Mouse (Mus musculus): ENCODE data around the gene Tinf2.

Gene Tinf2

DNA sequence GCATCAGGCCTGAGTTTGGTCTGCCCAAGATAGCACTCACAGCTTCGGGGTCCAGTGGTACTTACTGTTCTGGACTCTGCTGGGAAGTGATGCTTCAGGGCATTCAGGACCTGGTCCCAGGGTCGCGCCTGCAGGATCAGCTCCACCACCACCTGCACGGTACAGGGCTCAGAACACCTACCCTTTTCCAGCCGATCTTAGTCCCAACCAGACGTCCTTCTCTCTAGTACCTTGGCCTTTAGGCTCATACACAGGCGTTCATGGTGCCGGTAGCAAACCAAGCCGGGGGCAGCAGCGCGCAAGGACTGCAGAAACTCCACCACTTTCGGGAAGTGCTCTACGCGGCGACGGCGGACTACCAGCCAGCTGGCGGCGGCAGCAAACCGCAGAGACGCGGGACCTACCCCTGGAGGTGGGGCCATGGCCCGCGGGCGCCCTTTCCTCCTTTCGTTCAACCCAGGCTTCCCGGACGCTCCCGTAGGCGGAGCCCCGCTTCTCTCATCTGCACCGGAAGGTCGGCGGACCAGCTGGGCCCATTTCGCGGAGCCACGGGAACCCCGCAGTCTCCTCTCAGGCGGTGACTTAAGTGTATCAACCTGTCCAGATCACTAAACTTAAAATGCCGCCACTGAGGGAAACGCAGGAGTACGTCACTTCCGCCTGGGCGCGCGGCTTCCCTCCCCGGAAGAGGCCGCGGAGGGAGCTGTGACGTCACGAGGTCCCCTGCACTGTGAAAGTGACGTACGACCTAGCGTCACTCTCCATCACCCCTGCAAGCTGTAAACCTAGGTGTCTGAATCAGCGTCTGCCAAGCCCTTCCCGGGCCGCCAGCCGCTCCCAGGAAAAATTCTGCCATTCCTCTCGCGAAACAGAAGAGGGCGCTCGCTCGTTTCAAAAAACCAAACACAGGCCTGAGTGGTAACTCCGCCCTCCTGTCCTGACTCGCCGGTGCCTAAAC is at the start of gene Tinf2:
Gene Tinf2 (minus strand): TSS at position 661 of the 958 bp plus-strand sequence.
- DNase-seq (ENCODE audit: low read depth, low spot score), result peak; percentile 100

- peak; percentile 71 for DNase-seq (ENCODE audit: low read depth, low spot score)
Measured at GRCm38 (mm10) chr14:55730531-55731032, 49.0 kb upstream of the Tinf2 start.

- no peak for DNase-seq (ENCODE audit: low read depth, low spot score)
Measured at GRCm38 (mm10) chr14:55730116-55730515, 48.5 kb upstream of the Tinf2 start.

- no peak for DNase-seq (ENCODE audit: low read depth, low spot score)
Measured at GRCm38 (mm10) chr14:55727889-55728685, 46.5 kb upstream of the Tinf2 start.

DNA sequence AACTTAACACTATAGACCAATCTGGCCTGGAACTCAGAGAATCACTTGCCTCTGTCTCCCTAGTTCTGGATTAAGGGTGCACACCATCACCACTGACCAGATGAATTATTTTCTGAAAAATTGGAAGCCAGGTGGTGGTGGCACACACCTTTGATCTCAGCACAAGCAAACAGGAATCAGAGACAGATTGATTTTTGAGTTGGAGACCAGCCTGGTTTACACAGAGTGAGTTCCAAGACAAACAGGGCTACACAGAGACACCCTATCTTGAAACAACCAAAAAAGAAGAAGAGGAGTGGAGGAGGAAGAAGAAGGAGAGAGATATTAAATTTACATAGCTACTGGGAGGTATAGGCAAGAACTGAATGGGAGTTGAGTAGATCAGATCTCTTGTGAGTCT is 44.6 kb upstream of the Tinf2 start:
- DNase-seq (ENCODE audit: low read depth, low spot score), result no peak

DNA sequence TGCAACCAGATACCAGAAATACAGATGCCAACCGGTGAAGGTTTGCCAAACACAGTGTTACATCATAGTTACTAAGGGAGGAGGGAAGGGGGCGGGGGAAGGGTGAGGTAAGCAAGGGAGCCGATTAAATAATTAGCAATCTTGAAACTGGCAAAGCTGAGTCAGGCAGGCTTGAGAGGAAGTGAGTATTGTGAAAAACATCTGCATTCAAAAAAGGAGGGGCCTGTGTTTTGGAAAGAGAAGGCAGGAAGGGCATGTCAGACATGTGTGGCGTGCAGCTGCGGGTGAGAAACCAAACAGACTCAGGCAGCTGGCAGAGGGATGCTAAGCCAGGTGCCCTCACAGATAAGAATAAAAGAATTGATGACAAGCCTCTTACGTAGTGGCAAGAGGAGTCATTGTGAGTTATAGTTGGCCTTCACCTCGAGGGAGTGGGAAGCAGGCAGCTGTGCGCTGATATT is 42.8 kb upstream of the Tinf2 start:
- no peak for DNase-seq (ENCODE audit: low read depth, low spot score)

DNA sequence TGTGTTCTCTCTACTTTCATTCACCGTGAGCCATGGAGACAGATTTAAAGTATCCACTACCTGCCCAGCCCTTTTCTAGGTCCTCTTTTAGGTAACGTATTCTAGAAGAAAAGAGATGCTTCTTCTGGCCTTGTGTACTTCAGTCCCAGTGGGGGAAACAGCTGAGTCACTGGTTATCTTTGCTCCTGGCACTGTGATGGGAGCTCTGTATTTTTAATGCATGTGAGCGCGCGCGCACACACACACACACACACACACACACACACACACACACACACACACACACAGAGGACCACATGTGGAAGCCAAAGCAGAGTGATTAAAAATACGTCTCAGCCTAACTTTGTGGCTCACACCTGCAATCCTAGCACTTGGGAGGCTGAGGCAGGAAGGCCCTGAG is 41.8 kb upstream of the Tinf2 start:
- DNase-seq (ENCODE audit: low read depth, low spot score), result no peak

DNA sequence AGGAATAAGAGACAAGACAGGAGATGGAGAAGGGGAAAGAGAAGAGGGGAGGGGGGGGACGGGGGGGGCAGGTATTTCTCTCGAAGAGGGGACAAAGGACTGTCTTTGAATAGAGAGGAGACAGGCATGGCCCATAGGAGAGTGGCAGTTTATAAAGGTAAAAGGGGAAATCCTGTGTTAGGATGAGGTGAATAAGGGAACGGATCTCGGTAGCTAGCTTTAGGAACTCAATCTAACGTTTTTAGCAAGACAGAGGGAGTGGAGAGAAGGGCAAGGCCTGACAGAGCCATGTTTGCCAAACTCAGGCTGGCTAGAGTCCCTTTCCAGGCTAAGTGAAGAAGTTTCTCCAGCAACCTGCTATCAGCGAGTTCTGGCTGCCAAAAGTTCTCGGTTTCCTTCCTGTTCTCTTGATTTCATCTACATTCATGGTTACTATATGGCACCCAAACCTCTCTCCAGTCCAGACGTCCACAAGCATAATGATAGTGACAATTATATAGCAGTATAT is 40.9 kb upstream of the Tinf2 start:
- no peak for DNase-seq (ENCODE audit: low read depth, low spot score)

GRCm38 (mm10) chr14:55721700-55722437 is 40.2 kb upstream of the Tinf2 start, which contains the start of gene Rabggta:
TSS of gene Rabggta (minus strand) at chr14:55722263.
- peak; percentile 98 for DNase-seq (ENCODE audit: low read depth, low spot score)

DNA sequence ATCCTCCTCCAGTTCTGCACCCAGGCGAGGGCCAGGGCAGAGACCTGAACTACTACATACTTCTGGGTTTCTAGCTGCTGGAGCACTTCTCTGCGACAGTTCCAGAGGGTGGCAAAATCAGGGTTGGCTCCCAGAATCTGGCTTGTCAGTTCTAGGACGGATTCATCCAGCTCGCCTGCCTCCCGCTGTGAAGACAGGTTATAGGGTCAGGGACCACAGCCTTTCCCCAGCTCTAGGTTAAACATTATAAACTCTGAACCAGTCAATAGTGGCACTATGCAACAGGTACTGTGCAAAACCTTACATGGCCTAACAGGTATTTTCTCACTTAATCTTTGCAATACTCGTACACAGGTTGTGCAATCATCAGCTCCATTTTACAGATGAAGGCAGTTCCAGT is 39.5 kb upstream of the Tinf2 start:
- no peak for DNase-seq (ENCODE audit: low read depth, low spot score)

GRCm38 (mm10) chr14:55720666-55721065 is 39.0 kb upstream of the Tinf2 start:
- no peak for DNase-seq (ENCODE audit: low read depth, low spot score)

DNA sequence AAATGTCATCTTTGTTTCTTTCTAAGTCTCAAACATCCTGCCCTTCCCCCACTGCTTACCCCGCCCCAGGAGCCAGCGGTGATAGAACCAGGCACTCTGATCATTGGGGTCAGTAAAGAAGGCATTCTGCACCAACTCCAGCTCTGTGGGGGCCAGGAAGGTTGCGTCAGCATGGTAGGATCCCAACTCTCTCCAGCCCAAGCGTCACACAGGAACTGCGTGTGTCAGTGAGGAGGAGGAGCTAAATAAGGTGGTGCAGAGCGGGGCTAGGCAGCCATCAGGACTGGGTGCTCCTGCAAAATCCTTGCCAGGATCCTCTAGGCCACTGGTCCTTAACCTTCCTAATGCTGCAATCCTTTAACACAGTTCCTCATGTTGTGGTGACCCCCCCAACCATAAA is 38.1 kb upstream of the Tinf2 start:
- DNase-seq (ENCODE audit: low read depth, low spot score), result peak; percentile 25

- no peak for DNase-seq (ENCODE audit: low read depth, low spot score)
Measured at GRCm38 (mm10) chr14:55716884-55717283, 35.3 kb upstream of the Tinf2 start.

DNA sequence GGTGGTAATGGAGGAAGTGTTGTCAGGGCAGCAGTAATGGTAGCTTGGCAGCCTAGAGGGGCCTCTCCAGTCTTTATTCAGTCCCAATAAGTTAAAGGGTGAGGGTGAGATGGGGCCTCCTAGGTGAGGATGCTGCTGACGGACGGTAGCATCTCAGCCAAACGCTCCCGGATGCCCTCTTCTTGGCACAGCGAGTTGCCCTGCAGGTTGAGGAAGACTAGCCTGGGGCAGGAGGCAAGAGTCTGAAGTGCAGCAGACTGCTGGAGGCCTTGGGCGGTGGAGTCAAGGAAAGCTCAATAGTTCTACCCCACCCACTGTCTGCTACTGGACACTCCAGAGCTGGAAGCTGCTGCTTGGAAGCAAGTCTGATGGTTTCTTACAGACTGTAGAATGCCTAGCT is 34.7 kb upstream of the Tinf2 start:
- DNase-seq (ENCODE audit: low read depth, low spot score), result no peak

GRCm38 (mm10) chr14:55714893-55715292 is 33.3 kb upstream of the Tinf2 start:
- no peak for DNase-seq (ENCODE audit: low read depth, low spot score)

- no peak for DNase-seq (ENCODE audit: low read depth, low spot score)
Measured at GRCm38 (mm10) chr14:55713729-55714122, 32.1 kb upstream of the Tinf2 start, which contains the start of gene Tgm1. TSS of gene Tgm1 (minus strand) at chr14:55713926.

DNA sequence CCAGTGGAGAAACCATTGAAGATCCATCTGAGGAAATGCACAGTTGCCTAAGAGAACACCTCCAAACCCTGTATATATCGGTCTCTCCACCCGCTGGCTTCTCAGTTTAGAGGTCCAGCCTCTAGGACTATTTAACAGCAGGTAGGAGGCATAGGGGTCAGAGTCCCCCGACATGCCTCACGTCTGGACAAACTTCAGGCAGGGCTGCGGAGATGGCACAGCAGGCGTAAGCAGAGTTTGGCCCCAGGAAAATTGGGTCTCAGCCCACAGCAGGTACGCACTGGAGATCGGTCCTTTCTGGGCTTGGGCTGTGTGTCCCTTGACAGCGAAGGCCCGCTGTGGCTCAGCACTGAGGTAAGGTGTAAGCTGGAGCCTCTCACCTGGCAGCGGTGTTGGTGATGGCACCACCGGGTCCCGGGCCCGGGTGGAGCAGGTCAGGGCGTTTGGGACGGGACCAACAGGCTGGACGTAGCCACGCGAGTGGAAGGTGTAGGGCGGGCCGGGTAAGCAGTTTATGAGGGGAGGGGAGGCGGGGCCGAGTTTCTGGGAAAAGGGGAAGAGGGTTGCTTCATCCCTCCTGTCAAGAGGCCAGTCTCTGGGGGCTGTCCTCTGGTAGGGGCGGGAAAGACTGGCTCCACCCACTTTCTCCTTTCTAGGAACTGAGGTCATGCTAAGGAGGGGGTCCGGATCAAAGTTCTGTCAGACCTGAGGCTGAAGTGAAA is 31.5 kb upstream of the Tinf2 start:
- DNase-seq (ENCODE audit: low read depth, low spot score), result no peak

DNA sequence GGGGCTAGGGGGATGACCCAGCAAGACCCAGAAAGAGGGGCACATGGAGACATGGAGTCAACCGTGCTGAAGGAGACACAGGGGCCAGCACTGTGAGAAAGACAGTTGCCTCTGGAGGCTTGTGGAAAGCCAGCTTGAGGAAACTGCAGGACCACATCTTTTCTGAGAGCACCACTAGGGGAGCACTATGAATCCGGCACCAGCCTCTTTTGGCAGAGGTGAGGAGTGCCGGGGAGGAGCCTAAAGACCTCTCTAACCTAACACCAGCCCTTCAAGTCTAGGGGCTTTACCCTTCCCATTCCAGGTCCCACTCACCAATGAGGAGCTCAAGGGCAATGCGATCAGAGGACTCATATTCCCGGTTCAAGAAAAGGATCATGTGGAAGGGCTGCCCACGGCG is 30.2 kb upstream of the Tinf2 start:
- no peak for DNase-seq (ENCODE audit: low read depth, low spot score)

DNA sequence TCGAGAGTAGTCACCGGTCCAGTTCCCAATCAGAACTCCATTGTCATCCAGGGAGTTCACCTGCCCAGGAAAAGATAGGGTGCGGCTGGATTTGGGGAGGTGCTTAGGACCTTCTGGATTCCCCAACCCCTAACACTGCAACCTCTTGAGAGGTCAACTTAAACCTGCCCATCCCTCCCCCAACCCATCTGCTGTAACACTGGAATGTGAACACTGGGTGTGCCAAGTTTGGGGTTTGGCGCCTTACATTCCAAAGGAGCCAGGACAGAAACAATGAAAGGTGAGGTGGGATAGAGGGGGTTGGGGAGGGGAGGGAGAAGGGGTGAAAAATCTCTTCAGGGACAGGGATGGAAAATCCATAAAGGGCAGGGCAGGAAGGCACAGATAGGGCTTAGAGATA is 27.9 kb upstream of the Tinf2 start:
- no peak for DNase-seq (ENCODE audit: low read depth, low spot score)

GRCm38 (mm10) chr14:55707397-55707796 is 25.8 kb upstream of the Tinf2 start:
- no peak for DNase-seq (ENCODE audit: low read depth, low spot score)

Data from brain, adult 2 months (tissue).